15 mouse cellular contexts compared by ENCODE assay signal in genomic region chr9:40693026-40693425, GRCm38 (mm10). TPM values are rescaled to one million over a fixed set of nuclear protein-coding genes. Genes with fewer than 3 reads are reported as not detected.
DNase-seq lines count a peak whose midpoint lies in the region; ATAC-seq lines count a peak whose summit lies in the region.
"Had no signal": no experiment of that assay in that cellular context is flagged by ENCODE, and none has a peak within 500 bp of the region (broad histone marks: within the 10 kb centered on the region; RNA-seq: fewer than 3 reads in every experiment).

No protein-coding gene starts in this region.

- H3K4me2 ChIP-seq in forebrain, embryonic 15.5 days (replicated peaks), result peak overlapping the region; percentile 3; the same call in 1 of the 2 replicates
- H3K4me2 ChIP-seq in forebrain, embryonic 12.5 days, result no peak overlapping the region
- H3K4me2 ChIP-seq in kidney, embryonic 15.5 days, result no peak overlapping the region
- H3K4me2 ChIP-seq in embryonic facial prominence, embryonic 14.5 days (ENCODE audit: low read depth, low read length), result peak overlapping the region; percentile 17; the same call in 1 of the 2 replicates
- H3K4me2 ChIP-seq in midbrain, embryonic 13.5 days (replicated peaks), result peak overlapping the region; percentile 14; the same call in 1 of the 2 replicates

- H3K9me3 ChIP-seq in forebrain, embryonic 15.5 days, result no peaks in the 10 kb centered on the region
- H3K9me3 ChIP-seq in forebrain, embryonic 12.5 days, result no peaks in the 10 kb centered on the region
- no peaks in the 10 kb centered on the region for H3K9me3 ChIP-seq in kidney, embryonic 15.5 days (replicated peaks)
- H3K9me3 ChIP-seq in embryonic facial prominence, embryonic 14.5 days (ENCODE audit: control insufficient read depth, low read length), result no peaks in the 10 kb centered on the region
- no peaks in the 10 kb centered on the region for H3K9me3 ChIP-seq in midbrain, embryonic 13.5 days

- H3K4me3 ChIP-seq in forebrain, embryonic 15.5 days, result no peak overlapping the region
- no peak overlapping the region for H3K4me3 ChIP-seq in forebrain, embryonic 12.5 days (replicated peaks)
- H3K4me3 ChIP-seq in kidney, embryonic 15.5 days (replicated peaks), result no peak overlapping the region
- H3K4me3 ChIP-seq in embryonic facial prominence, embryonic 14.5 days (ENCODE audit: low read depth, low read length), result no peak overlapping the region
- H3K4me3 ChIP-seq in midbrain, embryonic 13.5 days (replicated peaks), result no peak overlapping the region
- H3K4me3 ChIP-seq: left cerebral cortex, adult 2 months had no signal

- peak overlapping the region; percentile 82 for H3K27ac ChIP-seq in forebrain, embryonic 15.5 days (replicated peaks)
- H3K27ac ChIP-seq in forebrain, embryonic 12.5 days, result no peak overlapping the region
- peak overlapping the region; percentile 29 for H3K27ac ChIP-seq in kidney, embryonic 15.5 days
- peak overlapping the region; percentile 61 for H3K27ac ChIP-seq in embryonic facial prominence, embryonic 14.5 days (replicated peaks; ENCODE audit: low read depth, low read length)
- peak overlapping the region; percentile 71 for H3K27ac ChIP-seq in midbrain, embryonic 13.5 days
- H3K27ac ChIP-seq: left cerebral cortex, adult 2 months had no signal

- H3K36me3 ChIP-seq in forebrain, embryonic 15.5 days, result peaks cover 6% of the 10 kb centered on the region; the same call in 1 of the 2 replicates
- H3K36me3 ChIP-seq in forebrain, embryonic 12.5 days (replicated peaks), result no peaks in the 10 kb centered on the region
- H3K36me3 ChIP-seq in kidney, embryonic 15.5 days, result no peaks in the 10 kb centered on the region
- peaks cover 11% of the 10 kb centered on the region; the same call in 1 of the 2 replicates for H3K36me3 ChIP-seq in embryonic facial prominence, embryonic 14.5 days (ENCODE audit: control insufficient read depth, insufficient read depth, low read length)
- peaks cover 6% of the 10 kb centered on the region; the same call in 1 of the 2 replicates for H3K36me3 ChIP-seq in midbrain, embryonic 13.5 days

- no peak; the same call in 1 of the 2 replicates for ATAC-seq in forebrain, embryonic 15.5 days (replicated peaks)
- no peak for ATAC-seq in forebrain, embryonic 12.5 days (ENCODE audit: low FRiP score)
- no peak for ATAC-seq in kidney, embryonic 15.5 days (replicated peaks; ENCODE audit: low FRiP score)
- ATAC-seq in embryonic facial prominence, embryonic 14.5 days (ENCODE audit: low read depth), result peak; percentile 20; the same call in 1 of the 2 replicates
- no peak for ATAC-seq in midbrain, embryonic 13.5 days

- WGBS in forebrain, embryonic 15.5 days, result 15% methylated on average over 3 of the region's 3 CpGs
- 21% methylated on average over 3 of the region's 3 CpGs for WGBS in forebrain, embryonic 12.5 days
- 46% methylated on average over 3 of the region's 3 CpGs for WGBS in kidney, embryonic 15.5 days
- 35% methylated on average over 3 of the region's 3 CpGs for WGBS in embryonic facial prominence, embryonic 14.5 days
- 20% methylated on average over 3 of the region's 3 CpGs for WGBS in midbrain, embryonic 13.5 days

- H3K9ac ChIP-seq in forebrain, embryonic 15.5 days (replicated peaks), result 0 out of 2 replicates have a peak overlapping the region, but pooled peaks have one; percentile 25
- no peak overlapping the region for H3K9ac ChIP-seq in forebrain, embryonic 12.5 days
- H3K9ac ChIP-seq in kidney, embryonic 15.5 days, result no peak overlapping the region
- 0 out of 2 replicates have a peak overlapping the region, but pooled peaks have one; percentile 22 for H3K9ac ChIP-seq in embryonic facial prominence, embryonic 14.5 days (ENCODE audit: low read depth, low read length)
- no peak overlapping the region for H3K9ac ChIP-seq in midbrain, embryonic 13.5 days (replicated peaks)

- no peaks in the 10 kb centered on the region for H3K27me3 ChIP-seq in forebrain, embryonic 15.5 days
- no peaks in the 10 kb centered on the region for H3K27me3 ChIP-seq in forebrain, embryonic 12.5 days
- H3K27me3 ChIP-seq in kidney, embryonic 15.5 days, result no peaks in the 10 kb centered on the region
- no peaks in the 10 kb centered on the region for H3K27me3 ChIP-seq in embryonic facial prominence, embryonic 14.5 days (replicated peaks; ENCODE audit: control insufficient read depth, insufficient read depth, low read length)
- H3K27me3 ChIP-seq in midbrain, embryonic 13.5 days, result no peaks in the 10 kb centered on the region

- no peak for DNase-seq in kidney, adult 9 months
- peak; percentile 52 for DNase-seq in embryonic facial prominence, embryonic 14.5 days (ENCODE audit: low spot score)
- no peak for DNase-seq in T-cell, adult 2 months (ENCODE audit: low spot score)
- DNase-seq in gastrocnemius, postnatal 25 days, result no peak
- DNase-seq: cerebellum, adult 9-10 months; heart, postnatal 14 days; lung, postnatal 36 days; thymus, postnatal 36 days had no signal

- H3K4me1 ChIP-seq in forebrain, embryonic 15.5 days, result peaks cover 48% of the 10 kb centered on the region
- H3K4me1 ChIP-seq in forebrain, embryonic 12.5 days, result peaks cover 30% of the 10 kb centered on the region
- peaks cover 38% of the 10 kb centered on the region for H3K4me1 ChIP-seq in kidney, embryonic 15.5 days
- peaks cover 38% of the 10 kb centered on the region for H3K4me1 ChIP-seq in embryonic facial prominence, embryonic 14.5 days (ENCODE audit: control insufficient read depth, insufficient read depth, low read length)
- peaks cover 50% of the 10 kb centered on the region for H3K4me1 ChIP-seq in midbrain, embryonic 13.5 days (replicated peaks)

RNA-seq across cellular contexts. Expression of gene Clmp, which starts 7.3 kb away (rescaled TPM):
- 53.9 and 56.3 TPM in 2 replicates for polyA plus RNA-seq in forebrain, embryonic 15.5 days (2015; fragmentation: Nextera tagmentation; extraction: Ambion mirVana)
- 24.7 and 31.0 TPM in 2 replicates for polyA plus RNA-seq in forebrain, embryonic 12.5 days (2016; fragmentation: Nextera tagmentation; extraction: Ambion mirVana)
- polyA plus RNA-seq in kidney, embryonic 15.5 days (2015; fragmentation: Nextera tagmentation; extraction: Ambion mirVana), result 26.7 and 29.9 TPM in 2 replicates
- 51.2 and 58.4 TPM in 2 replicates for polyA plus RNA-seq in embryonic facial prominence, embryonic 14.5 days (2014; fragmentation: Nextera tagmentation; extraction: Ambion mirVana)
- 43.6 and 45.8 TPM in 2 replicates for polyA plus RNA-seq in midbrain, embryonic 13.5 days (2015; fragmentation: Nextera tagmentation; extraction: Ambion mirVana)
- total RNA-seq in gastrocnemius, postnatal 25 days (2021), result 1 to 10 TPM; 5.3 to 6.6 TPM

RNA-seq across cellular contexts. Expression of gene Gm21915, which starts 22.6 kb away (rescaled TPM):
- polyA plus RNA-seq in forebrain, embryonic 15.5 days (2015; fragmentation: Nextera tagmentation; extraction: Ambion mirVana), result not detected in 2 replicates
- not detected in 2 replicates for polyA plus RNA-seq in forebrain, embryonic 12.5 days (2016; fragmentation: Nextera tagmentation; extraction: Ambion mirVana)
- not detected in 2 replicates for polyA plus RNA-seq in kidney, embryonic 15.5 days (2015; fragmentation: Nextera tagmentation; extraction: Ambion mirVana)
- not detected in 2 replicates for polyA plus RNA-seq in embryonic facial prominence, embryonic 14.5 days (2014; fragmentation: Nextera tagmentation; extraction: Ambion mirVana)
- polyA plus RNA-seq in midbrain, embryonic 13.5 days (2015; fragmentation: Nextera tagmentation; extraction: Ambion mirVana), result not detected in 2 replicates
- not detected for total RNA-seq in gastrocnemius, postnatal 25 days (2021)
- total RNA-seq: heart, postnatal 14 days; left cerebral cortex, adult 2 months; liver, adult 2 months had no signal
- polyA plus RNA-seq: embryonic facial prominence, embryonic 11.5 days; liver, adult 2 months had no signal

Comparison
In these comparisons a context has a peak if more than half of its experiments do, and no peak if none do; other contexts are left out.
1. H3K4me2 ChIP-seq: peak in forebrain, embryonic 15.5 days (single experiment), embryonic facial prominence, embryonic 14.5 days (single experiment) and midbrain, embryonic 13.5 days (single experiment); none in forebrain, embryonic 12.5 days (single experiment) and kidney, embryonic 15.5 days (single experiment).
2. H3K9ac ChIP-seq: peak in forebrain, embryonic 15.5 days (single experiment) and embryonic facial prominence, embryonic 14.5 days (single experiment); none in forebrain, embryonic 12.5 days (single experiment), kidney, embryonic 15.5 days (single experiment) and midbrain, embryonic 13.5 days (single experiment).